Mouse (Mus musculus) adrenal gland, adult 18-20 months (tissue): Measurements from ENCODE around the gene Ube2q2. TPM values are rescaled to one million over a fixed set of nuclear protein-coding genes. Genes with fewer than 3 reads are reported as not detected.
"Not testable (repeated sequence)": the region's sequence is repeated elsewhere in the genome, so short reads cannot be mapped to it uniquely, and the experiment has no call there.

Experiments used
- DNase-seq, 2 experiments: peaks; one replicate each; pipeline ENCODE4 v3.0.0; 2021 to 2022; ENCODE audit warnings: low spot score in 2 of 2
- long read RNA-seq, 2 experiments: library from polyadenylated mRNA; stranded (forward); transcript quantifications; one replicate each; pipeline ENCODE4 v2.0.0; 2021
- total RNA-seq, 2 experiments: library from RNA; stranded (reverse); gene quantifications; 1 replicate in 1 of 2; 2 replicates in 1 of 2; pipeline ENCODE4 v1.2.3; 2021

The Ube2q2 gene
- 10 to 100 TPM; 49.9 to 62.1 TPM for total RNA-seq
- long read RNA-seq, experiment 1, transcript Ube2q2-201 (13 exons, 3,456 nt) = major isoform, 50 of 61 reads
- long read RNA-seq, experiment 1, partial matches to known transcripts = 0 of 61 reads
- long read RNA-seq, experiment 1, other reads (novel, unspliced or antisense) = 6 of 61 reads
- long read RNA-seq, experiment 2, transcript Ube2q2-202 (12 exons, 1,680 nt) = minor isoform, 5 of 188 reads
- long read RNA-seq, experiment 2, transcript Ube2q2-201 (13 exons, 3,456 nt) = major isoform, 148 of 188 reads
- long read RNA-seq, experiment 2, transcript Ube2q2-203 (13 exons, 2,081 nt) = minor isoform, 6 of 188 reads
- long read RNA-seq, experiment 2, partial matches to known transcripts = 10 of 188 reads
- long read RNA-seq, experiment 2, other reads (novel, unspliced or antisense) = 19 of 188 reads

DNA sequence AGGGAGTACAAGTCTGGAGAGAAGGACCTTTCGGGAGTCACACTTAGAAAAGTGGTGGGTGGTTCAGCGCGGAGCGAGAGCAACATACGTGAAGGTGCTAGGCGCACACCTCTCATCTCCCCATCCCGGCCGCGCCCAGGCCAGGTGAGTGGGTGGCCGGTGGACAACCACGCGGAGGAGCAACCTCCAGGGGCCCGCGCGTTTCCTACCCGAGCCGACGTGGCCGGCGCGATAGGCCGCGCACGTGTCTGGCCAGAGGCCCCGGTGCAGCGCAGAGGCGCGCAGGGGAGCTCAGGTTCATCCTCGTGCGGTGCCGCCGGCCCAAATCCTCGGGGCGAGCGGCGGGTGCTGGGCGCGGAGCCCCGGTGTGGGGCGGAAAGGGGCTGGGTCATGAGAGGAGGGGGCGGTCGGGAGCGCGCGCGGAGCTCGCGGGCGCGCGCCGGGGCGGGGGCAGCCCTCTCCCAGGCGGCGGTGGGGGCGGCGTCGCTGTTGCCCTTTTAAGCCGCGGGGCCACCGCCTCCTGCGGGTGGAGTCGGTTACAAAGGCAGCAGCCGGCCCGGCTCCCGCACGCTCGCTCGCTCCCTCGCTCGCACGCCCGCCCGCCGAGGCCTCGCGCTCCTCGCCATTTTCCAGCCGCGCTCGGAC is at the start of gene Ube2q2:
Ube2q2 (plus strand) TSS at position 1 of the 645 bp plus-strand sequence.
- peak; percentile 80 to 81 for DNase-seq

- no peak for DNase-seq
These were observed 47.5 kb upstream of the Ube2q2 start for GRCm38 (mm10) chr9:55101117-55101516.

GRCm38 (mm10) chr9:55102186-55102835 is 46.3 kb upstream of the Ube2q2 start:
- DNase-seq = no peak

DNA sequence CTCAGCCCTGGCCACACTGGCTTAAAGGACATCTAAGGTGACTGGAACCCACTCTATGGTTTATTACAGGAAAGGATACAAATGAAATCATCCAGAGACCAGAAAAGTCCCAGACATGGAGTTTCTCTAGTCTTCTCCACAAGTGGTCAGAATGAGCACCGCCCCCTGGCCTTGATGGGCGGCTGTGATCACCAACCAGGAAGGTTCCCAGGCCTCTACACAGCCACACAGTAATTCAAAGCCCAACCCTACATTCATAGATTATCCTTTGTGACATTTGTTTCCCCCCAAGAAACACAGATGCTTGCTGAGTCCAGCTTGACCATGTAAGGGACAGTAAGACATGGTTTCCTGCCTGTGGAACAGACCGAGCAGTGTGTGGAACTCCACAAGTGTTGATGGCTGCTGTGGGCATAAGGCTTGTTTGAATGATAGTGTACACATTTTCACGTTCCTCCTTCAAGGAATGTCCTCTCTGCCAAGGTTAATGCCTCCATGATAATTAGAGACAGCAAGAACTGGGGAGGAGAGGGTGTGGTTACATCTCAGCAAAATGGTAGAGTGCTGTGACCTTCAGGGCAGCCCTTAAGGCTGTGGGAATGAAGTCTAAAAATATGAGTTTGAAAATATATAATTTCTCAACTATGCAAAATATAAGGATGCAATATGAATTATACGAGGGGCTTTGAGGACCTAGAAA is 45.6 kb upstream of the Ube2q2 start:
- no peak for DNase-seq

- peak; percentile 75 to 81 for DNase-seq
These were observed 38.4 kb upstream of the Ube2q2 start for GRCm38 (mm10) chr9:55110059-55110834.

DNA sequence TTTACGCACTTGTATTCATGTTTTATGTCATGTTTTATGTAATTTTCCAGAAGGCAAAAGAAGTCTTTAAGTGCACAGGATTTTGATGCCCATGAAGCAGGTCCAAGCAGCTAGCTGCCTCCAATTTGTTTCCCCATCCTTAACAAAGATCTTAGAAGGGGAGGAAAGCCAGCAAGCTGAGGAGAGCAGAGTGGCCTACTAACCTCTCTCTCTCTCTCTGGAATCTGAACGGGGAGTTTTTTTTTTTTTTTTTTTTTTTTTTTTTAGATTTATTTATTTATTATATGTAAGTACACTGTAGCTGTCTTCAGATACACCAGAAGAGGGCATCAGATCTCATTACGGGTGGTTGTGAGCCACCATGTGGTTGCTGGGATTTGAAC is 37.8 kb upstream of the Ube2q2 start:
- DNase-seq = not testable (repeated sequence)

DNA sequence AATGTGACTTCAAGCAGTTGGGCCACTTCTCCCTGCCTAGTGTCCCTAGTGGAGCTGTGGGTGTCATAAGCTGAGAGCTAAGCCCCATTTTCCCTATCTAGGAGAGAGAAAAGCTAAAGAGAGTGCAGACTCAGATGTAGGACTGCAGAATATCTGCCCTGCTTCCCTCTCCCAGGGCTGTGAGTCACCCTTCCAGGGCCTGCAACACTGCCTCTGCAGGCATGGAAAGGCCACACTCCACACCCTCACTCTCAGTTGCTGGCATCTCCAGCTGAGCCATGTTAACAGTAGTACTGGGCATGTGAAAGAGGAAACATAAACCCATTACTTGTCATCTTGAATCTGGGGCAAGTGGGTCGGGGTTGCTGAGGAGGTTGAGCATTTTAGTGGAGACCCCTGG is 33.9 kb upstream of the Ube2q2 start:
- DNase-seq = peak in 1 of 2 experiments; percentile 12

GRCm38 (mm10) chr9:55117293-55118055 is 31.2 kb upstream of the Ube2q2 start:
- DNase-seq = no peak

DNA sequence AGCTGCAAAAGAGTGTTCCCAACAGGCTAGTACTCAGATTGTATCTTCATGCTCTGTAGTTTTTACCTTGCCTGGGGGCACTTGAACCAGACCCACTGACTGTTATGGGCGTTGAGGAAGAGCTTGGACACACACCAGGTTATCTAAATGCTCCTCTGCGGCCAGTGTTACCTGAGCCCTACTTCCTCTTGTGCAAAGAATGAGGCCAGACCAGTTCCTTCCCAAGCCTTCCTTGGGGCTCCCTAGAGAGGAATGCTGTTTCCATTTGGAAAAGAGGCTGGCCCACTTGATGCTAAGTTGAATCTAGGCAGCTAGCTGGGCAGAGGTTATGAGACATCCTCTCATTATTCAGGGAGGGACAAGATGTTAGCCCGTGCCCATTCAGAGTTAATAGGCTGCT is 26.1 kb upstream of the Ube2q2 start:
- DNase-seq = no peak

DNA sequence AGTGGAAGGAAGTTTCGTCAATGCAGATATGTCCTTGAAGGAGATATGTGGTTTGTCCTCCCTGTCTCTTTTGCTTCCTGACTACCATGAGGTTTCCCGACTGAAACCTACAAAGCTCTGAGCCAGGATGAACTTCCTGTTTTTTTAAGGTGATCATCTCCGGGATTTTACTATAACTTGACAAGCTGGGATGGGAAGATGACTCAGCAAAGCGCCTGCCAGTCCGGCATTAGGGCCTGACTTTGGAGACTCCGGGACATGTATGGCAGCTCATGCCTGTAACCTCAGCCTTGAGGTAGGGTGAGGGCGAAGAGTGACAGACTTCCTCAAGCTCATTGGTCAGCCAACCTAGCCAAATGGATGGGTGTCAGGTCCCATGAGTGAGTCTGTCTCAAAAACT is 22.9 kb upstream of the Ube2q2 start:
- DNase-seq = no peak

GRCm38 (mm10) chr9:55126295-55126694 is 22.4 kb upstream of the Ube2q2 start:
- DNase-seq = no peak

GRCm38 (mm10) chr9:55131851-55132250 is 16.8 kb upstream of the Ube2q2 start:
- no peak for DNase-seq

GRCm38 (mm10) chr9:55136576-55136975 is 12.1 kb upstream of the Ube2q2 start:
- no peak for DNase-seq

DNA sequence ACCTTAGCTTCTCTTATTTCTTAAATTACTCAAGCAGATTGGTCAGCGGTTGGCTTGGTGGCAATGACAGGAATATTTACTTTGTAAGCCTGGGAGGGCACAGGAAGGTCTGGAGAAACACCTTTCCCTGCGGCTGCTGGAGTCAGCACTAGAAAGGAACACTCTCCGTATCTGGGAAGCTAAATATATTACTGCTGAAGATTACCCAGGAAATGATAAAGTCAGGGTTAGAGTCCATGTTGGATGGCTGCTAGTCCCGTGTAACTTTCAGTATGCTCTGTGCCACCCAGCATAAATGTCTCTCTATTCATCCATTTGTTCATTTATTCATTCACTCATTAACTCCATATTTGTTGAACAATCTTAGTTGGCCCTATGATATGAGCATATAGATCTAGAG is 11.5 kb upstream of the Ube2q2 start:
- DNase-seq = no peak

- DNase-seq = no peak
These were observed 8.7 kb upstream of the Ube2q2 start for GRCm38 (mm10) chr9:55139958-55140357.

DNA sequence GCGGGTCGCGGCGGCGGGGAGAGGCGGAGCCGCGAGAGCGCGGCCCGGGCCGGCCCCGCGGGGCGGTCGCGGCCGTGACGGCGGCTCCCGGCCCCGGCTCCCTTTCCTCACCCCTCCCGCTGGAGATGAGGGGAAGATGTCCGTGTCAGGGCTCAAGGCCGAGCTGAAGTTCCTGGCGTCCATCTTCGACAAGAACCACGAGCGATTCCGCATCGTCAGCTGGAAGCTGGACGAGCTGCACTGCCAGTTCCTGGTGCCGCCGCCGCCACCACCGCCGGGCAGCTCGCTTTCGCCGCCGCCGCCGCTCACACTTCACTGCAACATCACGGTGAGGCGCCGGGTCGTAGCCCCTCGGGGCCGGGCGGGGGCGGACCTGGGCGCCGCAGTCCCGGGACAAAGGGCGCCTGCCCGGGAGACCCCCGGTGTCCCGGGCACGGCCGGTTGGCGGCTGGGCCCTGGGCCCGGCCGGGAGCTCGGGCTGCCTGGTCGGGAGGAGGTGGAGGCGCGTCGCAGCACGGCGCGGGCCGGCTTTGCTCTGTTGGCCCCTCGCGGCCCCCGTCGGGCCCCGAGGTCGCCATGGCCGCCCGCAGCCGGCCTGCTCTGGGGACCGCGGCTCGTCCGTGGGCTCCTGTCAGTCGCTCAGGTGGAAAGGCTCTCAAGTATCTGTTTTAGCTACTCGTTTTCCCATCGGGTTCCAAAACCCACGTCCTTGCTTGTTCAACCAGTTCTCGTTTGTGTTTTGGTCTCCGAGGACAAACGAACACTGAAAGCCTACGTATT is 1.0 kb downstream of the Ube2q2 start:
- peak; percentile 57 to 58 for DNase-seq

DNA sequence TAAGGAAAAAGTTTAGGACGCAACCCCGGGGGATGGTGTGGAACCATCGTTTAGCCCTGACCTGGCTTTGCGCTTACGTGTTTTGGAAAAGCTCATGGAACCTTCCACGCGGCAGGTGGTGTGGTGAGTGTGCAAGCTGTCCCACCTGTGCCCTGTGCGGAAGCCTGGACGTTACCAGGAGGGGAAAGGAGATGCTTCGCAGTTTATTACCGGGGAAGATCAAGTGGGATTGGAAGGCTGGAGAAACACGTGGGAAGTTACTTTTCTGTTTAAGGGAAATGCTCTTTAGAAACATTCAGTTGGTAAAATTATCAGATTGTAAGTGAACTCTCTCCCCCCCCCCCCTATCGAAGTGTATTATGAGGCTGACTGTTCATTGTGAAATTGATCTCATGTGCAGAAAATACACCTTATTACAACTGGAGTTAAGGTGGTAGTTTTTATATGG is 1.6 kb downstream of the Ube2q2 start:
- no peak for DNase-seq

GRCm38 (mm10) chr9:55151096-55151495 is 2.4 kb downstream of the Ube2q2 start:
- DNase-seq = peak in 1 of 2 experiments; percentile 29

DNA sequence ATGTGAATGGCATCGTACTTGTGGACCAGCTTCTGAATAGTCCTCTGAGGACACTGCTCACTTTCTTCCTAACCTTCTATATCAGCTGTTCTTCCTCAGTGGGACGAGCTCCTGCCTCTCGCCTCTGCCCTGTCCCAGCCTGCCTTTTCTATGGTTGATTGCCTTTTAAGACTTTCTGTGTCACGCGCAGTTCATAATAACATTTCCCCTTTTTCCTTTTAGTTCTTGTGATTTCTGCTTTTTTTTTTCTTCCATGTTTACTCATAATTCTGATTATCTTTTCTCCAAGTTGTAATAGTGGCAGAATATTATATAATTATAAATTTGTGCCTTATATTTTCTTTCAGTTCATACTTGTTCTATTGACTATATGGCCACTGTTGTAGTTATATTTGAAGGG is 4.3 kb downstream of the Ube2q2 start:
- no peak for DNase-seq
